Mouse (Mus musculus): ENCODE measurements around the gene Lsm11.

DNA sequence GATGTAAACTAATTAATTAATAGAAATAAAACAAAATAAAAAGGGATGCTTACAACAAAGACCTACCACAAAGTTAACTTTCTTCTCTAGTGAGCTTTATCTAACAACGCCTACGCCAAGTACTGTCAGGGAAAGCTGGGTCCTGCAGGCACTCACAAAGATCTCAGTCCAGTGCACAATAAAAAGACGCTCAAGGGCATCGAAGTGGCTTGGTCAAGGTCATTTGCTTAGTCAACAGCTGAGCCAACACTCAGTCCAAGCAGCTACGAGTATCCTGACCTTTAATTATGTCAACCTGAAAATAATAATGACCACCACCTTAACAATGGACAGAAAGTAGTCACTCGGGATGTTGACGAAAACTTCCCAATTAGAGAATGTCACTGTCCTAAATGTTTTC is 2.5 kb downstream of the Lsm11 start:
- TF ChIP-seq ZKSCAN1 (IDR thresholded peaks at IDR 0.05; ENCODE audit: borderline replicate concordance, low read depth, low read length) (no peak), SIN3A (IDR thresholded peaks at IDR 0.05; ENCODE audit: low read length) (no peak), CTCF (conservative IDR thresholded peaks at IDR 0.05 in 1 of 2, IDR thresholded peaks at IDR 0.05 in 1 of 2; ENCODE audit: low read depth in 2 of 2, low read length in 2 of 2) (no peak), ZNF384 (IDR thresholded peaks at IDR 0.05; ENCODE audit: low read depth, low read length) (no peak), MAFK (IDR thresholded peaks at IDR 0.05; ENCODE audit: insufficient replicate concordance, low read length) (no peak), MAX (IDR thresholded peaks at IDR 0.05; ENCODE audit: low read length) (no peak), EP300 (IDR thresholded peaks at IDR 0.05; ENCODE audit: low read length) (no peak), MYC (IDR thresholded peaks at IDR 0.05; ENCODE audit: low read depth, low read length) (no peak), CHD1 (IDR thresholded peaks at IDR 0.05; ENCODE audit: low read depth, low read length) (no peak), RAD21 (IDR thresholded peaks at IDR 0.05; ENCODE audit: low read depth, low read length) (no peak), BHLHE40 (IDR thresholded peaks at IDR 0.05; ENCODE audit: low read depth, low read length) (no peak)

Measured in CH12.LX (cell line).